Mouse (Mus musculus) liver, embryonic 11.5 days (tissue): ENCODE results near the gene Rif1. TPM values are rescaled to one million over a fixed set of nuclear protein-coding genes. Genes with fewer than 3 reads are reported as not detected.

Experiments used
- ATAC-seq: fragments of 200-750 bp; cut with Nextera tagmentation; replicated peaks from 2 replicates; pipeline ENCODE4 v1.8.0; 2017; ENCODE audit warnings: moderate number of reproducible peaks, mild to moderate bottlenecking, moderate TSS enrichment, moderate library complexity; ENCODE audit not compliant: low FRiP score
- DNase-seq: peaks from one replicate; pipeline ENCODE4 v3.0.0-alpha.2; 2017; ENCODE audit warnings: low spot score
- H3K27ac ChIP-seq: fragments of 300-500 bp; sonication (generic); 2 replicates; pipeline ENCODE4 v1.5.1; 2014; ENCODE audit warnings: mild to moderate bottlenecking, low read depth, low read length, control low read depth
- H3K27me3 ChIP-seq: fragments of 300-500 bp; sonication (generic); replicated peaks from 2 replicates; pipeline ENCODE4 v1.6.1; 2014; ENCODE audit warnings: low read length, mixed read lengths; ENCODE audit not compliant: control insufficient read depth, insufficient read depth
- H3K36me3 ChIP-seq: fragments of 300-500 bp; sonication (generic); 2 replicates; pipeline ENCODE4 v1.6.1; 2014; ENCODE audit warnings: mild to moderate bottlenecking, low read length, moderate library complexity, mixed read lengths; ENCODE audit not compliant: control insufficient read depth, insufficient read depth
- H3K4me1 ChIP-seq: fragments of 300-500 bp; sonication (generic); replicated peaks from 2 replicates; pipeline ENCODE4 v1.6.1; 2014; ENCODE audit warnings: low read length, mixed read lengths; ENCODE audit not compliant: control insufficient read depth, insufficient read depth
- H3K4me2 ChIP-seq: fragments of 300-500 bp; sonication (generic); 2 replicates; pipeline ENCODE4 v1.6.1; 2014; ENCODE audit warnings: mild to moderate bottlenecking, control low read depth, moderate library complexity
- H3K4me3 ChIP-seq: fragments of 300-500 bp; sonication (generic); 2 replicates; pipeline ENCODE4 v1.5.1; 2014; ENCODE audit warnings: low read depth, low read length, control low read depth
- H3K9ac ChIP-seq: fragments of 300-500 bp; sonication (generic); 2 replicates; pipeline ENCODE4 v1.6.1; 2014; ENCODE audit warnings: low read depth, low read length, control low read depth
- H3K9me3 ChIP-seq: fragments of 300-500 bp; sonication (generic); 2 replicates; pipeline ENCODE4 v1.6.1; 2016; ENCODE audit warnings: low read length, inconsistent platforms, mixed read lengths; ENCODE audit not compliant: control insufficient read depth
- WGBS: fragments of 180-500 bp; shearing (Covaris S2); extraction: QIAGEN DNeasy Blood & Tissue Kit; methylation state at CpG from one replicate; pipeline ENCODE4 v1.1.7; 2014; 5-methylcytosine and 5-hydroxymethylcytosine counted together
- polyA plus RNA-seq: library from polyadenylated mRNA; unstranded; fragments of >200 nt; fragmentation: Nextera tagmentation; extraction: Ambion mirVana; gene quantifications from 2 replicates; pipeline ENCODE4 v1.2.1, GENCODE M21; 2014

Gene Rif1
- polyA plus RNA-seq, 1 experiment from 2014 or later: 44.9 TPM

DNA sequence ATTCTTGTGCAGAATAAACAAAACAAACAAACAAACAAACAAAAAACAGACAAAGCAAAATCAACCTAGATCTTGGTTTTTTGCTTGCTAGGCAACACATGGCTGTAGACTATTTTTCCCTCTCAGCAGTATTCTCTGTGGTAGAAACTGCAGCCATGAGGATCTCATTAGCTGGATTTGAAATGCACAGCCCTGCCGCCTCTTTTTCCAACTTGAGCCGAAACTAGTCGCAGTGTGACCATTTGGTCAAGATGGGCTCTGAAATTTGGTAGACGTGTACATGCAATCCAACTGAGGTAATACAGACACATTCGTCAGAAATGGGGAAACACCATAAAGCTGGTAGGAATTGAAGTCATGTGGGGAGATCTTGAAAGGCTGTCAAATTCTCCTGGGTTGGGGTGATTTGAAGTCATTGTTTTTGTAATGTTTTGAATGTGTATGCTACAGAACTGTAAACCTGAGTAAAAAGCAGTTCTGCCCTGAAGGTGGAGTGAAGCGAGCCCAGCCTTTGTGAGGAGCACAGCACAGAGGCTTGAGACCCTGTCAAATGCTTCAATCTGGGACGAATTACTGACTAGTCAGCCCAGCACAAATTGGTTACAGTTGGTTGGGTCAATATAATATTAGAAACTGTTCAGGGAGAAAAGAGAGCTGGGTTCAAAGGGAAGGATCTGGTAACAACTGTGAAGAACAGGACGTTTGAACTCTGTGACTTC is 33.4 kb upstream of the Rif1 start:
- Histone ChIP-seq H3K36me3 (no peaks in the 10 kb centered on the region), H3K9me3 (no peaks in the 10 kb centered on the region), H3K4me1 (no peaks in the 10 kb centered on the region), H3K9ac (no peak overlapping the region), H3K27me3 (peaks cover 3% of the 10 kb centered on the region), H3K4me2 (no peak overlapping the region), H3K4me3 (no peak overlapping the region), H3K27ac (no peak overlapping the region)
- no peak for DNase-seq
- 72% methylated on average over 8 of the region's 8 CpGs for WGBS
- ATAC-seq: no peak

- Histone ChIP-seq H3K36me3 (no peaks in the 10 kb centered on the region), H3K4me2 (no peak overlapping the region), H3K27ac (no peak overlapping the region), H3K4me1 (no peaks in the 10 kb centered on the region), H3K9ac (no peak overlapping the region), H3K9me3 (no peaks in the 10 kb centered on the region), H3K27me3 (peaks cover 3% of the 10 kb centered on the region), H3K4me3 (no peak overlapping the region)
- DNase-seq (no peak), ATAC-seq (no peak)
- 86% methylated on average over 3 of the region's 3 CpGs for WGBS
Observed at GRCm38 (mm10) chr2:52042132-52042531, 30.5 kb upstream of the Rif1 start.

- Histone ChIP-seq H3K4me1 (no peaks in the 10 kb centered on the region), H3K36me3 (no peaks in the 10 kb centered on the region), H3K27me3 (peaks cover 3% of the 10 kb centered on the region), H3K27ac (no peak overlapping the region), H3K4me2 (no peak overlapping the region), H3K9me3 (no peaks in the 10 kb centered on the region), H3K4me3 (no peak overlapping the region), H3K9ac (no peak overlapping the region)
- DNase-seq (no peak), ATAC-seq (no peak)
- 58% methylated on average over 5 of the region's 5 CpGs for WGBS
Observed at GRCm38 (mm10) chr2:52042714-52043113, 29.9 kb upstream of the Rif1 start.

DNA sequence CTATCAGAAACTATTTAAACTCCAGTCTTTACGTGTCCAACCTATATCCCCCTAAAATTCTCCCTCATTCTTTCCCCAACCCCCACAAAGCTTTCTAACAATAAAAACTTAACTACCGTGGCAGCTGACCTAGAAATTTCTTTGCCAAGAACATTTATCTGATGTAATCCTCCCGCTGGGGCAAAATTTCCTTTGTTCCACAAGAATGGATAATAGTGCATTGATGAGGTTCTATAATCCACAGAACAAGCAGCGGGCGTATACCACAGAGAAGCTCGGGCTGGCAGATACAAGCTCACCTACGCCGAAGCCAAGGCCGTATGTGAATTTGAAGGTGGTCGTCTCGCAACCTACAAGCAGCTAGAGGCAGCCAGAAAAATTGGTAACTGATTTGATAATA is 29.1 kb upstream of the Rif1 start:
- DNase-seq (no peak), ATAC-seq (no peak)
- Histone ChIP-seq H3K9ac (no peak overlapping the region), H3K27me3 (peaks cover 2% of the 10 kb centered on the region), H3K4me2 (no peak overlapping the region), H3K4me1 (no peaks in the 10 kb centered on the region), H3K4me3 (no peak overlapping the region), H3K27ac (no peak overlapping the region), H3K36me3 (no peaks in the 10 kb centered on the region), H3K9me3 (no peaks in the 10 kb centered on the region)
- 89% methylated on average over 11 of the region's 11 CpGs for WGBS

- 69% methylated on average over 5 of the region's 5 CpGs for WGBS
- Histone ChIP-seq H3K27me3 (no peaks in the 10 kb centered on the region), H3K4me2 (no peak overlapping the region), H3K4me3 (no peak overlapping the region), H3K36me3 (no peaks in the 10 kb centered on the region), H3K27ac (no peak overlapping the region), H3K9me3 (no peaks in the 10 kb centered on the region), H3K9ac (no peak overlapping the region), H3K4me1 (no peaks in the 10 kb centered on the region)
- no peak for ATAC-seq
- no peak for DNase-seq
Observed at GRCm38 (mm10) chr2:52046032-52046431, 26.6 kb upstream of the Rif1 start.

GRCm38 (mm10) chr2:52050823-52051222 is 21.8 kb upstream of the Rif1 start:
- H3K4me2 ChIP-seq: no peak overlapping the region
- no peak overlapping the region for H3K27ac ChIP-seq
- DNase-seq (no peak), ATAC-seq (no peak)
- H3K4me1 ChIP-seq: no peaks in the 10 kb centered on the region
- H3K36me3 ChIP-seq: no peaks in the 10 kb centered on the region
- no peaks in the 10 kb centered on the region for H3K9me3 ChIP-seq
- WGBS: 86% methylated on average over 11 of the region's 11 CpGs
- no peak overlapping the region for H3K9ac ChIP-seq
- H3K4me3 ChIP-seq: no peak overlapping the region
- no peaks in the 10 kb centered on the region for H3K27me3 ChIP-seq

- H3K36me3 ChIP-seq: no peaks in the 10 kb centered on the region
- H3K4me2 ChIP-seq: no peak overlapping the region
- ATAC-seq (no peak), DNase-seq (no peak)
- H3K9ac ChIP-seq: no peak overlapping the region
- no peak overlapping the region for H3K4me3 ChIP-seq
- WGBS: 80% methylated on average over 4 of the region's 4 CpGs
- no peaks in the 10 kb centered on the region for H3K9me3 ChIP-seq
- H3K27me3 ChIP-seq: no peaks in the 10 kb centered on the region
- no peak overlapping the region for H3K27ac ChIP-seq
- no peaks in the 10 kb centered on the region for H3K4me1 ChIP-seq
Observed at GRCm38 (mm10) chr2:52052335-52052734, 20.3 kb upstream of the Rif1 start.

DNA sequence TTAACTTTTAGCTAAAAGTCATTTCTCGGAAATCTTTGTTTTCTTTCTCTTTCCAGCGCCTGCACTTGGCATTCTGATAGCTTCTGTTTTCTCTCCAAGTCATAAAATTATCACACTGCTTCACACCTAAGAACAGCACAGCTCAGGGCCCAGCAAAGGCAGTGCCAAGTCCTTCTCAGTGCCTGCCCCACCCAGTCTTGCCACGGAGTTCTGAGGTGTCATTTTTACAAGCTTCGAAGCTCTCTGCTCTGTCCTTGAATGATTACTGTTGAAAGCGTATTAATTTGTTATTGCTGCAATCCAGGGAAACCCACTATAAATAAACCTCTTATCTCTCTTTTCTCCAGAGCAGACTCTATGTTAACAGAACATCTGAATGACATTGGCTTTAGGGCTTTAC is 19.1 kb upstream of the Rif1 start:
- Histone ChIP-seq H3K4me2 (no peak overlapping the region), H3K9me3 (no peaks in the 10 kb centered on the region), H3K4me1 (no peaks in the 10 kb centered on the region), H3K27ac (no peak overlapping the region), H3K4me3 (no peak overlapping the region), H3K36me3 (no peaks in the 10 kb centered on the region), H3K27me3 (no peaks in the 10 kb centered on the region), H3K9ac (no peak overlapping the region)
- WGBS: 49% methylated on average over 5 of the region's 5 CpGs
- no peak for DNase-seq
- ATAC-seq: no peak

- Histone ChIP-seq H3K36me3 (no peaks in the 10 kb centered on the region), H3K4me1 (no peaks in the 10 kb centered on the region), H3K9ac (no peak overlapping the region), H3K27me3 (no peaks in the 10 kb centered on the region), H3K27ac (no peak overlapping the region), H3K4me3 (no peak overlapping the region), H3K9me3 (no peaks in the 10 kb centered on the region), H3K4me2 (no peak overlapping the region)
- ATAC-seq: no peak
- no peak for DNase-seq
- 41% methylated on average over 4 of the region's 4 CpGs for WGBS
Observed at GRCm38 (mm10) chr2:52055616-52056015, 17.0 kb upstream of the Rif1 start.
